Mouse (Mus musculus): Measurements from ENCODE around the gene 3110082I17Rik. TPM values are rescaled to one million over a fixed set of nuclear protein-coding genes. Genes with fewer than 3 reads are reported as not detected.

Gene 3110082I17Rik
- polyA plus RNA-seq (2015; fragmentation: Nextera tagmentation; extraction: Ambion mirVana) = 10.4 and 10.6 TPM in 2 replicates

DNA sequence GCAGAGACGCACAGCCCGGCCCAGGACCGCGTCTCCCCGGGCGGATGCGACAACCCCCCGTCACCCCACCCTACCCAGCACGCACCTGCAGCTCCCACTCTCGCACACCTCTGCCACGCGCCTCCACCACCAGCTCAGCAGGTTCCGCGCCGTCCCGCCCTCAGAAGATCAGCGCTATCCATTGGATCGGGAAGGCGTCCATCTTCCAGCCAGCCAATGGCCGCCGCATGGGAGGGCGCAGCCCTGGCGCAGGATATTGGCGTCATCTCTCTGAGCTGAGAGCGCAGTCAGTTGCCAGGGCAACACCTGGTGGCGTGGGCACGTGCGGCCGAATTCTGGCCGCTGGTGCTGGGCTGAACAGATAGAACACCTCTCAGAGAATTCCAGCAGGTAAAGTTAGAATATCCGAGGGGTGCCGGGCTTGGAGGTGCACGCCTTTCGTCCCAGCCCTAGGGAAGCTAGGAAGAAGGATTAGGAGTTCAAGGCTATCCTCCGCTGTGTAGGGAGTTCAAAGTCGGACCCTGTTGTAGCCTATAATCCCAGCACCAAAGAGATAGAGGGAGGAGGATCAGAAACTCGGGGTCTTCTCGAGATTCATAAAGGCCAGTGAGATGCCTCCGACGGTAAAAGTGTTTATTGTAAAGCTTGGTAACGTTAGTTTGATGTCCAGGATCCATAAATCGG is at the start of gene 3110082I17Rik:
TSS of gene 3110082I17Rik (minus strand) at position 144 of the 684 bp plus-strand sequence.

DNA sequence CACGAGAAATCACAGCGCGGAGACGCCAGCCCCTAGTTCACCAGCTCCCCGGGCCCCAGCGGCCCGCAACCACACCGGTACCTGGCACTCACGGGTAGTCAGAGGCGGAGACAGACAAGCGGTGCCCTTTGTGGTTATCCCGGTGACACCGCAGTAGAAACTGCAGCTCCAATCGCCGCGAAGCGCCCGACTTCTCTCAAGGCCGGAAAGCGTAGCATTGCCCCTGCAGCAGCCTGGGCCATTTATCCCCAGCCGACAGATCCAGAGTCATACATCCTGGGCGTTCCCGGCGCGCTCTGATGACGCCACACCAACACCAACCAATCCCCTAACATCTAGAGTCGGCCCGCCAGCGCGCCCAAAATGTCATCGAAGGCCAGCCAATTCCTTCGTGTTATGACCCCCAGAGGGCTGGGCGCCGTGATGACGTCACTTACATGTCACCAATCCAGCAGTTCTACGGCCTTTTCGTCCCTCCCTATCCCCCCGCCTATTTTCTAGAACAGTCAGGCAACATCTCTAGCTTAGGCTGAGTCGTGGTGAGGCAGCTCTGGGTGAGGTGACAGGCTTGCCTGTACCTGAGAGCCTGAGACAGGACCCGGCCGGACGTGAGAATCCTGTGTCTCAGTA is 24.0 kb upstream of the 3110082I17Rik start, which contains the start of gene Zfand2a:
TSS of gene Zfand2a (minus strand) at position 365 of the 630 bp plus-strand sequence.

GRCm38 (mm10) chr5:139423026-139423865 is 37.1 kb downstream of the 3110082I17Rik start, which contains the start of gene Gper1:
TSS of gene Gper1 (plus strand) at chr5:139423151.

GRCm38 (mm10) chr5:139404801-139405401 is 55.4 kb downstream of the 3110082I17Rik start, which contains the start of gene C130050O18Rik:
TSS of gene C130050O18Rik (plus strand) at chr5:139405280.

DNA sequence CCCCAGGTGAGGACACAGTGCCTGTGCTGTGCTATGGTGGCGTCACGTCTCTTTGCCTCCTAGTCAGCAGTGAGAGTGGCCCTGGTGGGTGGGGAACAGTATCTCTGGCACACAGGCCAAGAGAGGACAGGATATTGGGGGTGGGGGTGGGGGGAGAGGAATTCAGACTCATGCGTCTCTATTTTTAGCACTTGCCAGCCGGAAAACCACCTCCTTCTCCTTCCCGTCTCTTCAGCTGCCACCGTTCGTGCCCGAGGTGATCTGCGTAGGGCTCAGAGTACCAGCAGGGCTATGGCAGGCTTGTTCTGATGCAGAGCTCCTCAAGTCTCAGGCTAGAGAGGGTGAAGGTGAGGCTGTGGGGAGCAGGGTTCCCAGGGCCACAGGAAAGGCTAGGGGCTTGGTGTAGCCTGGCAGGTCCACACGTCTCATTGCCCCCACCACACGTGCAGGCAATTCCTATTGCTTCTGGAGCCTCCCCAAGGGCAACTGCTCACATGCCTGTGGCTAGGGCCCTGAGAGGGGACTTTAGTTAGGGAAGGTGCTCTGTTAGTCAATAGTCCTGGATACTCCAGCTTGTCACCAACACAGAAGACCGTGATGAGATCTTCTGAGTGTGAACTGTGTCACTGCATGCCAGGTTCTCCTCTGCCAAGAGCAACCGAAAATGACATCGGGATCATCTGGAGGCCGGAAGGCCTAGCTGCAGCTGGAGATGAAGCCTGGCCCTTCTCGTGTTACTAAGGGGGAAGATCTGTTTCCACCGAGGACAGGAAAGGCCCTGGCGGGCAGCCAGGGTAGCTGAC is 82.7 kb downstream of the 3110082I17Rik start, which contains the start of gene Gpr146:
TSS of gene Gpr146 (plus strand) at position 230 of the 803 bp plus-strand sequence.

GRCm38 (mm10) chr5:139352317-139352716 is 108.0 kb downstream of the 3110082I17Rik start, which contains the start of gene Cyp2w1:
TSS of gene Cyp2w1 (plus strand) at chr5:139352617.

DNA sequence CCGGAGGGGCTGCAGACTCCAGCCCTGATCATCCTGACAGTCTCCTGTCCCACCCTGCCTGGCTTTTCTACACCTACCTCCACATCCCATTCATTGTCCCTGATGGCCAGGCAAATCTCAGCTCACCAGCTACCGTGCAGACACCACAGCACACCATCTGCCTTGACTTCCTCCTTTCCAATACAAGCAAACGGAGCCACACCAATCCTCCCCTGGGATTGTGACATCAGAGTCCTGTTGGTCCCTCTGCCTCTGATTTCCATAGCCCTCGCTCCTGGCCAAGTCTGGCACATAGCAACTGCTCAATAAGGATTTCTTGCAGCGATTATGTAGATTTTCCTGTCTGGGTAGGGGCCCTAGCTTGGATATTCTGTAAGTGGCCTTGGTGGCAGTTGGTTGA is 109.2 kb downstream of the 3110082I17Rik start, which contains the start of gene Cox19:
TSS of gene Cox19 (minus strand) at position 285 of the 400 bp plus-strand sequence.

GRCm38 (mm10) chr5:139325395-139325966 is 134.8 kb downstream of the 3110082I17Rik start, which contains the start of gene Adap1:
TSS of gene Adap1 (minus strand) at chr5:139325622.

MicroRNA genes within 50 kb of the gene (microRNA counts, 519-probe panel; counts per million panel counts)
- microRNA mmu-miR-339-3p (296 counts per million, percentile 58 among the panel's probes with 10 or more counts), microRNA mmu-miR-339-5p (296 counts per million, percentile 58 among the panel's probes with 10 or more counts)

Small RNA genes within 50 kb of the gene (microRNA-seq; reads per million reads assigned to microRNA genes)
- gene Mir339 = 224 to 330 reads per million in 2 experiments

Other genes starting within 250 kb of the 3110082I17Rik start
- 204 and 205 TPM in 2 replicates for gene Get4, start 208.2 kb downstream of the 3110082I17Rik start, polyA plus RNA-seq (2015; fragmentation: Nextera tagmentation; extraction: Ambion mirVana)
- 2.1 and 3.8 TPM in 2 replicates for gene Adap1, start 134.9 kb downstream of the 3110082I17Rik start, polyA plus RNA-seq (2015; fragmentation: Nextera tagmentation; extraction: Ambion mirVana)
- gene Cox19, start 109.1 kb downstream of the 3110082I17Rik start, polyA plus RNA-seq (2015; fragmentation: Nextera tagmentation; extraction: Ambion mirVana) = 73.7 and 79.2 TPM in 2 replicates
- gene Cyp2w1, start 107.9 kb downstream of the 3110082I17Rik start, polyA plus RNA-seq (2015; fragmentation: Nextera tagmentation; extraction: Ambion mirVana) = 0.51 TPM in 1 of 2 replicates, not detected in the other
- gene Gpr146, start 82.8 kb downstream of the 3110082I17Rik start, polyA plus RNA-seq (2015; fragmentation: Nextera tagmentation; extraction: Ambion mirVana) = 10.5 and 11.6 TPM in 2 replicates
- 0.44 and 0.77 TPM in 2 replicates for gene C130050O18Rik, start 55.2 kb downstream of the 3110082I17Rik start, polyA plus RNA-seq (2015; fragmentation: Nextera tagmentation; extraction: Ambion mirVana)
- 3.5 and 3.6 TPM in 2 replicates for gene Gper1, start 37.4 kb downstream of the 3110082I17Rik start, polyA plus RNA-seq (2015; fragmentation: Nextera tagmentation; extraction: Ambion mirVana)
- gene Zfand2a, start 24.0 kb upstream of the 3110082I17Rik start, polyA plus RNA-seq (2015; fragmentation: Nextera tagmentation; extraction: Ambion mirVana) = 4.1 and 4.8 TPM in 2 replicates
- gene Uncx, start 83.0 kb upstream of the 3110082I17Rik start, polyA plus RNA-seq (2015; fragmentation: Nextera tagmentation; extraction: Ambion mirVana) = not detected in 2 replicates